Mouse (Mus musculus) heart, adult 9 months (tissue): ENCODE measurements around the gene Gm11115.

Experiments used
- DNase-seq, 2 experiments: peaks; one replicate each; pipeline ENCODE4 v3.0.0; 2022; ENCODE audit warnings: low spot score in 2 of 2

Gene Gm11115

DNA sequence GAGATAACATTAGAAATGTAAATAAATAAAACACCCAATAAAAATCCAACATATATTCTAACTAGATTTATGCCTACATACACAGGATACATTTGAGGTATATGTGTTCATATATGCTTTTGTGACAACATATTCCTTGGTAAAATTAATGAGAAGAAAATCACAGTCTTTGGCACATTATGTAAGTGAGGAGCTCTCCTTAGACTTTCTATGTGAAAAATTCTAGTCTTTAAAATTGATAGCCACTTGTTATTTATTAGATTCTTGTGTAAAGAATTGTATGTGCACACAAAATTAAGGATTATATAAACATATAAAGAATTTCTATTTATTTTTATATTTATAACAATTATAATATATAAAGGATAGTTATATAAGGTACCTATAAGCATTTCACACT, at the start of gene Gm11115:
TSS of gene Gm11115 (minus strand) at position 101 of the 400 bp plus-strand sequence.
- no peak for DNase-seq

DNA sequence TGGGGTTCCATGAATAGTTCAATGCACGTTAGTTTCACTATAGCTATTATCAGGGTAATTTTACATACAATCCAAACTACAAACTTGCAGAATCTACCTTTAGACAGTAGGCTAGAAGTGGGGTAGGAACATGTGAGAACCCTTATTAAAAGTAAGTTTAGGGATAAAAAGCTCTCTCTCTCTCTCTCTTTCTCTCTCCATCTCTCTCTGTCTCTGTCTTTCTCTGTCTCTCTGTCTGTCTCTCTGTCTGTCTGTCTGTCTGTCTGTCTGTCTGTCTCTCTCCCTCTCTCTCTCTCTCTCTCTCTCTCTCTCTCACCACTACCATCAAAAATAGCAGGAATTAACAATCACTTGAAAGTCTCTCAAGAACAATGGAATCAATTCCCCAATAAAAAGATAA, 42.5 kb downstream of the Gm11115 start, which contains the start of gene Gm11116:
TSS of gene Gm11116 (minus strand) at position 101 of the 400 bp plus-strand sequence.
- no peak for DNase-seq
